ENCODE assay signal across 10 mouse cellular contexts in the genomic region with DNA sequence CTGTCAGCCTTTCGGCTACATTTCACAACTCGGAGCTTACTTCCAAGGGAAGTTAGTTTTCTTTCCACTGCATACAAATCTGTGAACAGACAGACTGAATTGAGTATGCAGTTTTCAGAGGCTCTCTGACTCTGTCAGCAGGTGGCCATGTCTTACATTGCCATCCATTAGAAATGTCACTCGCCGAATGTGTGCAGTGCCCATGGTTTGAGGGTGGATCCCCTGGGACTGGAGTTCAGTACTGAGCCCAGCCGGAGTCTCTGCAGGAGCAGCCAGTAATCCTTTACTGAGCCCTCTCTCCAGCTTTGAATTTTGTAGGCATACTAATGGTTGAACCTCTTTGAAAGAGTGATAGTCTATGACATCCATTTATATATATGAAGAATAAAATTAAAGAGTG. TPM values are rescaled to one million over a fixed set of nuclear protein-coding genes. Genes with fewer than 3 reads are reported as not detected.
DNase-seq lines count a peak whose midpoint lies in the region; ATAC-seq and TF ChIP-seq lines count a peak whose summit lies in the region.
"Had no signal": no experiment of that assay in that cellular context is flagged by ENCODE, and none has a peak within 500 bp of the region (broad histone marks: within the 10 kb centered on the region; RNA-seq: fewer than 3 reads in every experiment).

No protein-coding gene starts in this region.

- no peaks in the 10 kb centered on the region for H3K27me3 ChIP-seq in forebrain, embryonic 11.5 days (ENCODE audit: control insufficient read depth, insufficient read depth, low read length)
- H3K27me3 ChIP-seq in limb, embryonic 12.5 days: no peaks in the 10 kb centered on the region
- H3K27me3 ChIP-seq in neural tube, embryonic 14.5 days (ENCODE audit: control insufficient read depth, insufficient read depth, low read length): no peaks in the 10 kb centered on the region; the same call in 1 of the 2 replicates

- H3K4me1 ChIP-seq in forebrain, embryonic 11.5 days (replicated peaks; ENCODE audit: control insufficient read depth, insufficient read depth, low read length): peaks cover 6% of the 10 kb centered on the region
- peaks cover 25% of the 10 kb centered on the region for H3K4me1 ChIP-seq in limb, embryonic 12.5 days (replicated peaks)
- H3K4me1 ChIP-seq in neural tube, embryonic 14.5 days (ENCODE audit: control insufficient read depth, insufficient read depth, low read length): peaks cover 31% of the 10 kb centered on the region

- ATAC-seq in forebrain, embryonic 11.5 days (replicated peaks; ENCODE audit: low FRiP score): no peak
- no peak for ATAC-seq in limb, embryonic 12.5 days (ENCODE audit: insufficient number of reproducible peaks, insufficient read depth, low FRiP score, low TSS enrichment, low read depth)
- no peak for ATAC-seq in neural tube, embryonic 14.5 days (ENCODE audit: low read depth)

- TF ChIP-seq CTCF in layer of hippocampus, adult 2 months (conservative IDR thresholded peaks at IDR 0.05): no peak
- no peak for TF ChIP-seq CTCF in left cerebral cortex, adult 2 months (IDR thresholded peaks at IDR 0.05)

- no peaks in the 10 kb centered on the region for H3K9me3 ChIP-seq in forebrain, embryonic 11.5 days (ENCODE audit: control insufficient read depth, low read length)
- 0 out of 2 replicates have a peak, but pooled peaks cover 10% of the 10 kb centered on the region for H3K9me3 ChIP-seq in limb, embryonic 12.5 days
- H3K9me3 ChIP-seq in neural tube, embryonic 14.5 days (ENCODE audit: control insufficient read depth, low read length): no peaks in the 10 kb centered on the region
- H3K9me3 ChIP-seq: heart, embryonic 10.5 days had no signal

- H3K27ac ChIP-seq in layer of hippocampus, adult 2 months: no peak overlapping the region
- no peak overlapping the region for H3K27ac ChIP-seq in forebrain, embryonic 11.5 days (ENCODE audit: low read depth, low read length)
- no peak overlapping the region for H3K27ac ChIP-seq in limb, embryonic 12.5 days
- no peak overlapping the region for H3K27ac ChIP-seq in neural tube, embryonic 14.5 days (ENCODE audit: low read depth, low read length)
- no peak overlapping the region for H3K27ac ChIP-seq in left cerebral cortex, adult 2 months
- H3K27ac ChIP-seq: heart, embryonic 10.5 days had no signal

- peak overlapping the region; percentile 27; the same call in 1 of the 2 replicates for H3K4me2 ChIP-seq in forebrain, embryonic 11.5 days (ENCODE audit: low read depth, low read length, severe bottlenecking)
- H3K4me2 ChIP-seq in limb, embryonic 12.5 days: peak overlapping the region; percentile 75
- peak overlapping the region; percentile 73 for H3K4me2 ChIP-seq in neural tube, embryonic 14.5 days (ENCODE audit: low read depth, low read length)

- 67% methylated on average over 5 of the region's 5 CpGs for WGBS in forebrain, embryonic 11.5 days
- 73% methylated on average over 5 of the region's 5 CpGs for WGBS in limb, embryonic 12.5 days
- WGBS in neural tube, embryonic 14.5 days: 32% methylated on average over 5 of the region's 5 CpGs

- no peak for DNase-seq in layer of hippocampus, adult 2 months (ENCODE audit: low spot score in 2 of 2)
- DNase-seq in layer of hippocampus, postnatal 14 days (ENCODE audit: low spot score in 2 of 2): no peak
- DNase-seq in forebrain, embryonic 11.5 days (ENCODE audit: low spot score): no peak
- DNase-seq in frontal cortex, adult 2 months (ENCODE audit: extremely low spot score in 1 of 2, low spot score in 1 of 2): no peak
- DNase-seq in left cerebral cortex, adult 2 months (ENCODE audit: extremely low spot score in 1 of 2, low spot score in 2 of 2): no peak
- no peak for DNase-seq in cerebellum, adult 9-11 months
- DNase-seq: right cerebral cortex, postnatal 14 days had no signal

- intact Hi-C loops in left cerebral cortex, adult 2 months (cut with DNase I): no loop called here

- peak overlapping the region; percentile 85; the same call in 1 of the 2 replicates for H3K4me3 ChIP-seq in layer of hippocampus, adult 2 months
- H3K4me3 ChIP-seq in forebrain, embryonic 11.5 days (ENCODE audit: low read depth, low read length): no peak overlapping the region
- no peak overlapping the region for H3K4me3 ChIP-seq in limb, embryonic 12.5 days (replicated peaks)
- peak overlapping the region; percentile 99; the same call in 1 of the 2 replicates for H3K4me3 ChIP-seq in neural tube, embryonic 14.5 days (ENCODE audit: low read depth, low read length)
- H3K4me3 ChIP-seq in left cerebral cortex, adult 2 months: no peak overlapping the region

- no peak overlapping the region for H3K9ac ChIP-seq in forebrain, embryonic 11.5 days (ENCODE audit: low read length)
- no peak overlapping the region for H3K9ac ChIP-seq in limb, embryonic 12.5 days (replicated peaks)
- no peak overlapping the region for H3K9ac ChIP-seq in neural tube, embryonic 14.5 days (replicated peaks; ENCODE audit: low read depth, low read length)

- H3K36me3 ChIP-seq in forebrain, embryonic 11.5 days (ENCODE audit: control insufficient read depth, insufficient read depth, low read length): no peaks in the 10 kb centered on the region; the same call in 1 of the 2 replicates
- peaks cover 8% of the 10 kb centered on the region; the same call in 1 of the 2 replicates for H3K36me3 ChIP-seq in limb, embryonic 12.5 days
- H3K36me3 ChIP-seq in neural tube, embryonic 14.5 days (ENCODE audit: control insufficient read depth, insufficient read depth, low read length): no peaks in the 10 kb centered on the region

RNA-seq across cellular contexts. Expression of a gene that starts 2.4 kb away (rescaled TPM):
- total RNA-seq in layer of hippocampus, adult 2 months (2021): 10 to 100 TPM; 50.0 to 50.5 TPM
- 10 to 100 TPM; 65.9 to 66.0 TPM for total RNA-seq in layer of hippocampus, postnatal 14 days (2021)
- 41.1 and 45.1 TPM in 2 replicates for polyA plus RNA-seq in forebrain, embryonic 11.5 days (2014; fragmentation: Nextera tagmentation; extraction: Ambion mirVana)
- polyA plus RNA-seq in limb, embryonic 12.5 days (2016; fragmentation: Nextera tagmentation; extraction: Ambion mirVana): 26.0 and 30.7 TPM in 2 replicates
- polyA plus RNA-seq in neural tube, embryonic 14.5 days (2014; fragmentation: Nextera tagmentation; extraction: Ambion mirVana): 48.5 and 51.5 TPM in 2 replicates
- polyA plus RNA-seq in frontal cortex, adult 2 months (2012; rRNA removed): 28.9 and 29.3 TPM in 2 replicates
- total RNA-seq in left cerebral cortex, adult 2 months (2021): 10 to 100 TPM; 53.4 to 55.1 TPM

RNA-seq across cellular contexts. Expression of a gene that starts 17.4 kb away (rescaled TPM):
- 10 to 100 TPM; 49.0 to 53.1 TPM for total RNA-seq in layer of hippocampus, adult 2 months (2021)
- total RNA-seq in layer of hippocampus, postnatal 14 days (2021): 10 to 100 TPM; 54.1 to 55.5 TPM
- 244 and 285 TPM in 2 replicates for polyA plus RNA-seq in forebrain, embryonic 11.5 days (2014; fragmentation: Nextera tagmentation; extraction: Ambion mirVana)
- 274 and 295 TPM in 2 replicates for polyA plus RNA-seq in limb, embryonic 12.5 days (2016; fragmentation: Nextera tagmentation; extraction: Ambion mirVana)
- 225 and 237 TPM in 2 replicates for polyA plus RNA-seq in neural tube, embryonic 14.5 days (2014; fragmentation: Nextera tagmentation; extraction: Ambion mirVana)
- 71.9 and 86.0 TPM in 2 replicates for polyA plus RNA-seq in frontal cortex, adult 2 months (2012; rRNA removed)
- 10 to 100 TPM; 42.6 to 45.6 TPM for total RNA-seq in left cerebral cortex, adult 2 months (2021)

RNA-seq across cellular contexts. Expression of a gene that starts 45.8 kb away (rescaled TPM):
- total RNA-seq in layer of hippocampus, adult 2 months (2021): 10 to 100 TPM; 50.5 to 52.3 TPM
- total RNA-seq in layer of hippocampus, postnatal 14 days (2021): 10 to 100 TPM; 62.0 to 63.5 TPM
- 77.9 and 83.7 TPM in 2 replicates for polyA plus RNA-seq in forebrain, embryonic 11.5 days (2014; fragmentation: Nextera tagmentation; extraction: Ambion mirVana)
- 77.7 and 80.1 TPM in 2 replicates for polyA plus RNA-seq in limb, embryonic 12.5 days (2016; fragmentation: Nextera tagmentation; extraction: Ambion mirVana)
- polyA plus RNA-seq in neural tube, embryonic 14.5 days (2014; fragmentation: Nextera tagmentation; extraction: Ambion mirVana): 65.7 and 65.8 TPM in 2 replicates
- polyA plus RNA-seq in frontal cortex, adult 2 months (2012; rRNA removed): 51.8 and 58.4 TPM in 2 replicates
- total RNA-seq in left cerebral cortex, adult 2 months (2021): 10 to 100 TPM; 43.3 to 46.9 TPM

RNA-seq across cellular contexts. Expression of a gene that starts 54.3 kb away (rescaled TPM):
- 10 to 100 TPM; 17.4 to 17.7 TPM for total RNA-seq in layer of hippocampus, adult 2 months (2021)
- total RNA-seq in layer of hippocampus, postnatal 14 days (2021): 10 to 100 TPM; 19.9 to 20.0 TPM
- polyA plus RNA-seq in forebrain, embryonic 11.5 days (2014; fragmentation: Nextera tagmentation; extraction: Ambion mirVana): 30.6 and 32.1 TPM in 2 replicates
- polyA plus RNA-seq in limb, embryonic 12.5 days (2016; fragmentation: Nextera tagmentation; extraction: Ambion mirVana): 41.0 and 41.5 TPM in 2 replicates
- polyA plus RNA-seq in neural tube, embryonic 14.5 days (2014; fragmentation: Nextera tagmentation; extraction: Ambion mirVana): 30.6 and 34.3 TPM in 2 replicates
- polyA plus RNA-seq in frontal cortex, adult 2 months (2012; rRNA removed): 21.7 and 23.5 TPM in 2 replicates
- total RNA-seq in left cerebral cortex, adult 2 months (2021): 10 to 100 TPM; 12.6 to 15.6 TPM

Comparison
In these comparisons a context has a peak if more than half of its experiments do, and no peak if none do; other contexts are left out.
1. H3K4me3 ChIP-seq: peak in layer of hippocampus, adult 2 months (single experiment) and neural tube, embryonic 14.5 days (single experiment); none in forebrain, embryonic 11.5 days (single experiment), limb, embryonic 12.5 days (single experiment) and left cerebral cortex, adult 2 months (single experiment).
2. Peak in every context shown above with its lines, with median percentiles within 50 percentile points of each other: H3K4me2 ChIP-seq.